Mouse (Mus musculus) E14TG2a.4 (cell line): Measurements from ENCODE around the gene Clasp1.

Source experiments
- CTCF ChIP-seq: conservative IDR thresholded peaks from 2 replicates; pipeline ENCODE4 v1.5.1; 2014; ENCODE audit warnings: low read length
- NANOG ChIP-seq: IDR thresholded peaks from 2 replicates; pipeline ENCODE4 v1.6.1; 2014; ENCODE audit warnings: borderline replicate concordance, low read length, mixed read lengths

- TF ChIP-seq CTCF: no peak
- no peak for TF ChIP-seq NANOG
These were observed 209.5 kb downstream of the Clasp1 start for GRCm38 (mm10) chr1:118598339-118598738.
